Mouse (Mus musculus): ENCODE results near the gene Polr1b.

The Polr1b gene

GRCm38 (mm10) chr2:129100784-129101310 is at the start of gene Polr1b:
Gene Polr1b, plus strand, starts transcription at chr2:129100995.
- DNase-seq (ENCODE audit: low spot score) = peak; percentile 93

- no peak for DNase-seq (ENCODE audit: low spot score)
These were observed 48.3 kb upstream of the Polr1b start for GRCm38 (mm10) chr2:129052451-129052983.

DNA sequence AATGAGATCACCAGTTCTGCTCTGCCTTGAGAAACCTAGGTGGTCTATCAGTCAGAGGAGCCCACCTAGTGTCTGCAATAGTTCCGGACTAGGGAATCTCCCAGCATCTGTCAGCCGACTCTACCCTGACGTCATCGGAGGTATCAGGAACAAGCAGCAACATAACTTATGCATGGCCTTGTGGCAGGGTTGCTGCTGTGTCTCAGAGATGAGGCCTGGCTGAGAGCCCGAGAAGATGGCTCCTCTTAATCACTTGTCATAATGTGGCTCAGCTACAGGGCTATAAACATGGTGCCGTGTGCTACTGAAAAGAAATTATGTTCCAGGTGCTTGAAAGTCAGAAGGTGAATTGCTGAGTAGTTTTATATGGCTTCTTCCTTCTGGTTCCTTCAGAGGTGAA is 45.1 kb upstream of the Polr1b start:
- DNase-seq (ENCODE audit: low spot score) = no peak

DNA sequence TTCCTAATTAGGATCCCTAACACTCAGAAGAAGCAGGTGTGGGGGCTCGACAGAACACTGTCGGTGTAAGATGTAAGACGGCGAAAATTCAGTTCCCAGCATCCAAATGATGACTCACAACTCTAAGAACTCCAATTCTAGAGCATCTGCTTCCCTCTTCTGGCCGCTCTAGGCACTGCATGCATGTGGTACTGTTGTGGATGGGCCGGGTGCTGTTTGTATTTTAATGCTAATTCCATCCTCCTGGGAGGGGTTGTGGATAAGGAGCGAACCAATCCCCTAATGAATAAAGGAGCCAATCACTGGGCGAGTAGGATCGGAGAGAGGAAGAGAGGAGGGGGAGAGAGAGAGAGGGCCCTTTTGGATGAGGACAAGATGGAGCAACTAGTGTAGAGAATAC is 44.2 kb upstream of the Polr1b start:
- DNase-seq (ENCODE audit: low spot score) = peak; percentile 32

GRCm38 (mm10) chr2:129057256-129057655 is 43.5 kb upstream of the Polr1b start:
- DNase-seq (ENCODE audit: low spot score) = no peak

DNA sequence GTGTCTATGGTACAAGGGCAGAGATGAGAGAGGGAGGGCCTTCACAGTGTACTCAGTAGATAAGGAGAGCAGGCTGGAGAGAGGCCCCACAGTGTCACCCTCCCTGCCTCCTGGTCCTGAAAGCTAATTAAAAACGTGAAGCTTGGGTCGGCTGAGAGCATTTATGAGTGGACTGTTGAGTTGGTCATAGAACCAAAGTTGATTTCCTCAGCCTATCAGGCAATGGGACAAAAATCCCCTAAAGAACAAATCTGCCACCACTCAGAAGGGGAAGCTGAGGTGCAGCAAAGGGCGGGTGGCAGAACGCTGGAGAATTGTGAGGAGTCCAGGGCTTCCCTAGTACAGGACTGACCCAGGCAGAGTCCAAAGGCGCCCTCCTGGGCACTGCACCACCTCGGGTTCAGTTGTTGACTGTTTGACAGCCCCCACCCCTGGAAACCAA is 42.9 kb upstream of the Polr1b start:
- no peak for DNase-seq (ENCODE audit: low spot score)

DNA sequence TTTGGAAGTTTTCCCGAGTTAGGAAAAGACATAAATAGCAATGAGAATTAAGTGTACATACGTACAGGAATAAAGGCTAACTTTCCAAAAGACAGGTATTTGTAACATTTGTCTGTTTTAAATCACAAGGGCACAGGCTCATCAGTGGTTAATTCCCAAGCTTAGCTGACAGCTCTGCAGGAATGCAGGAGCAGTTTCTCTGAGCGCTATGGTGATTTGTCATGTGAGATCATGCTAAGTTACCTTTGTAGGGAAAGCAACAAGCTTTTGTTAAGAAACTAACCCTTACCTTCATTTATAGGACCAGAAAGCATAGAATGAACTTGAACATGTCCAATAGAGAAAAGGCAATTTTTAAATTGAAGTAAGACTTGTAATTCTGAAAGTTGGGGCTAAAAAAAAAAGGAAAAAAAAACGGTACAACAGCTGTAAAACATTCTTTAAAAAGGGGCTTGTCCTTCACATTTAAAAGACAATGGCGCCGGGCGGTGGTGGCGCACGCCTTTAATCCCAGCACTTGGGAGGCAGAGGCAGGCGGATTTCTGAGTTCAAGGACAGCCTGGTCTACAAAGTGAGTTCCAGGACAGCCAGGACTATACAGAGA is 39.2 kb upstream of the Polr1b start:
- DNase-seq (ENCODE audit: low spot score) = no peak

- DNase-seq (ENCODE audit: low spot score) = peak; percentile 51
These were observed 35.1 kb upstream of the Polr1b start, which contains the start of gene Ttl for GRCm38 (mm10) chr2:129065437-129066282. Gene Ttl, plus strand, starts transcription at chr2:129065942.

- DNase-seq (ENCODE audit: low spot score) = peak; percentile 27
These were observed 34.5 kb upstream of the Polr1b start for GRCm38 (mm10) chr2:129066326-129066725.

- no peak for DNase-seq (ENCODE audit: low spot score)
These were observed 30.5 kb upstream of the Polr1b start for GRCm38 (mm10) chr2:129070296-129070695.

DNA sequence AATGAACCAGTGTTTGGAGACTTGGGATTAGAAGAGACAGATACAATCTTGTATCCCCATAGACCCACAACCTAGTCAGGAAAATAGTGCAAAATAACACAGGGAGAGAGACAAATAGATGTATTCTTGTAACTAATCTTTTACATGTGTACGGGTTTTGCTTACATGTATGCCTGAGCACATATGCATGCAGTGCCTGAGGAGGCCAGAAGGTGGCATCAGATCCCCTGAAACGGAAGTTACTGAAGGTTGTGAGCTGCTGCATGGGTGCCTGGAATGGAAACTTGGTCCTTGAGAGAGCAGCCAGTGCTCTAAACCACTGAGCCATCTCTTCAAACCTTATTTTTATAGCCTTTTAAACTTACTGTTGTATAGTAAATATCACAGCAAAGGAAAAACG is 22.5 kb upstream of the Polr1b start:
- DNase-seq (ENCODE audit: low spot score) = no peak

- no peak for DNase-seq (ENCODE audit: low spot score)
These were observed 21.6 kb upstream of the Polr1b start for GRCm38 (mm10) chr2:129079194-129079593.

- no peak for DNase-seq (ENCODE audit: low spot score)
These were observed 19.7 kb upstream of the Polr1b start for GRCm38 (mm10) chr2:129081097-129081496.

- no peak for DNase-seq (ENCODE audit: low spot score)
These were observed 17.3 kb upstream of the Polr1b start for GRCm38 (mm10) chr2:129083514-129083913.

DNA sequence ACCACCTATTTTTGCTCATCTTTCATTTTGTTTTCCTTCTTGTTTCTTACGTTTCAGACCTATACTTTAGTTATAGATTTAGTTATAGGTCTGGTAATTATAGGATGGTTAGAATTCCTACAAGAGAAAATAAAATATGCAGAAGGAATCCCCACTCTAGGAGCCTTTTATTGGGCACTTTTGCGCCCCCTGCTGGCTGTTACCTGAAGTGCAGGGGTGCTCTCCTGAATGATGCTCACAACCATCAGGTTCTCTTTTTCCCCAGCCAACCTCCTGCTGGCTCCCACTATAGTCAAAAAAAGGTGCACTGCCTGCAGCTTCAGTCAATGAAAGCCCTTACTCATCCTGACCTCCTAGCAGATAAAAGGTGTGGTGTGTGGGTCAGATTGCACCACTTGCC is 15.8 kb upstream of the Polr1b start:
- DNase-seq (ENCODE audit: low spot score) = no peak

DNA sequence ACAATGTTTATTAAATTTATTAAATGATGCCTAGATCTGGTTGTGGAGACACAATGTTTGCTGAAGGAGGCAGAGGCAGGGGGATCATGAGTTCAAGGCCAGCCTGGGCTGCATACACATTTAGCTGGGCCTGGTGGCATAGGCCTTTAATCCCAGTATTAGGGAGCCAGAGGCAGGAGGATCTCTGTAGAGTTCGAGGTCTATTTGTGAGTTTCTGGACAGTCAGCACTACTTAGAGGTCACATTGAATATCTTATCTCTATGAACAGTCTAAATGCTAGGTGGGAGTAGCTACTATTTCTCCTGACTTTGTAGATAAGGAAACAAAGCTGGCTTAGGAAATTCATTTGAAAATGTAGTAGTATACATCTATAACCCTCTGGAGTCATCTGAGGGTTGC is 13.3 kb upstream of the Polr1b start:
- DNase-seq (ENCODE audit: low spot score) = no peak

- no peak for DNase-seq (ENCODE audit: low spot score)
These were observed 10.4 kb upstream of the Polr1b start for GRCm38 (mm10) chr2:129090370-129090769.

GRCm38 (mm10) chr2:129092810-129093209 is 8.0 kb upstream of the Polr1b start:
- no peak for DNase-seq (ENCODE audit: low spot score)

- DNase-seq (ENCODE audit: low spot score) = no peak
These were observed 6.7 kb upstream of the Polr1b start for GRCm38 (mm10) chr2:129093926-129094724.

DNA sequence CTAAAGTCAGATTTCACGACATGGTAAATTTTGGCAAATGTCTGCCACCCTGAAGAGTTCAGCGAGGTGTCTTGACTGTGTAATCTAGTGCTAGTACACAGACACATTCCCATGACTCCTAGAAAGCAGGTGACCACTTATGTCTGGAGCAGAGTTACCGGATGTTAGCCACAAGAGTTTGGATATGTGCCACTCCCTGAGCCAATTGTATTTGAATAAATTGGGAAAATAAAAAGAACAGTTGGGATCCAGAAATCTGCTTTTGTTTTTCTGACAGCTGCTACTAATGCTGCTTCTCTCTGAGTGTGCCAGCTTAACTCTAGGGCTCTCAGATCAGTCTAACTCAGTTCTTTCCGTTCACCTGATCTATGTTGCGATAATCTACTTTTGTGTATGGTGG is 12.1 kb downstream of the Polr1b start:
- DNase-seq (ENCODE audit: low spot score) = no peak

DNA sequence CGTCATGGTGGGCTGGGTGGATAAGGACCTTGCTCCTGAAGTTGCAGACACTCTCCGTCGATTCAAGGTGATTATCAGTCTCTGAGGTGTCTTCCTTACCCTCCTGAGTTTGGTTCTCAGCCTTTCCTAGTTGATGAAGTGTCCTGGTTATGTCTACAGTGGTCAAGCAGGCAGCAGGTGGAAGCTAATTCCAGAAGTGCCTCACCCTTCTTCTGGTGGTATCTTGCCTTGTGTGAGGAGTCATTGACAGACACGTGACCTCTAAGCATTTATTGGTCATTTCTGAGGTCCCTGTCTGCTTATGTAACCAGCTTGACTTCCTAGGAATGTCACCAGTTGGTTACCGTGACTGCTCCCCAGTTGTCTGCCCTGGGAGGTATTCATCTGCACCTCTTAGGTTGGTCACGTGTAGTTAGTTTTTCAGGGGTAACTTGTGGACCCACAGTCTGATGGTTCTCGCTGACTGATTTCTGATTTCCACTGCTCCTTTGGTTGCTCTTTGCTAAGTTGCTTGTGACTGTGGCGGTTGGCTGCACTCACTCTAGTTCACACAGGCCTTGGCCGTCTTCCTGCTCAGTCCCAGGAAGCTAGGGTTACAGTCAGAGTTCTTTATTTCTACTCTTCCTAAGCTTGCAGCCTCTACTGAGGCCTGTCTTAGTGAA is 15.0 kb downstream of the Polr1b start:
- DNase-seq (ENCODE audit: low spot score) = no peak

DNA sequence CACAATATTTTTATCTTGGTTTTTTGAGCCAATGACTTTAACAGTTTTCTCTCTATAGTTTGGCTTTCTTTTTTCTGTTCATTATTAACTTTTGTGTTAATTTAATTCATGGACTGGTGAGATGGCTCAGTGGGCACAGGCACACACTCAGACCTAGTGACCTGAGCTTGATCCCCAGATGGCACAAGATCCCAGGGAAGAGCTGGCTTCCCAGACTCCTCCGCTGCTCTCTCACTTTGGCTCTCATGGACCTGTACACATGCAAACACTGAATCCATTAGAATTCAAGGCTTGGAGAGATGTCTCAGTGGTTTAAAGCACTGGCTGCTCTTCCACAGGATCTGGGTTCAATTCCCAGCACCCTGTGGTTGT is 15.6 kb downstream of the Polr1b start:
- DNase-seq (ENCODE audit: low spot score) = no peak

Data from testis, postnatal 14 days (tissue).